Mouse (Mus musculus): Measurements from ENCODE around the gene Egfl7. TPM values are rescaled to one million over a fixed set of nuclear protein-coding genes. Genes with fewer than 3 reads are reported as not detected.
A peak's percentile ranks its signal among the peaks of the same experiment; 100 is the strongest.

The Egfl7 gene
- polyA plus RNA-seq, 1 experiment from 2014 or later, result 55.1 TPM

DNA sequence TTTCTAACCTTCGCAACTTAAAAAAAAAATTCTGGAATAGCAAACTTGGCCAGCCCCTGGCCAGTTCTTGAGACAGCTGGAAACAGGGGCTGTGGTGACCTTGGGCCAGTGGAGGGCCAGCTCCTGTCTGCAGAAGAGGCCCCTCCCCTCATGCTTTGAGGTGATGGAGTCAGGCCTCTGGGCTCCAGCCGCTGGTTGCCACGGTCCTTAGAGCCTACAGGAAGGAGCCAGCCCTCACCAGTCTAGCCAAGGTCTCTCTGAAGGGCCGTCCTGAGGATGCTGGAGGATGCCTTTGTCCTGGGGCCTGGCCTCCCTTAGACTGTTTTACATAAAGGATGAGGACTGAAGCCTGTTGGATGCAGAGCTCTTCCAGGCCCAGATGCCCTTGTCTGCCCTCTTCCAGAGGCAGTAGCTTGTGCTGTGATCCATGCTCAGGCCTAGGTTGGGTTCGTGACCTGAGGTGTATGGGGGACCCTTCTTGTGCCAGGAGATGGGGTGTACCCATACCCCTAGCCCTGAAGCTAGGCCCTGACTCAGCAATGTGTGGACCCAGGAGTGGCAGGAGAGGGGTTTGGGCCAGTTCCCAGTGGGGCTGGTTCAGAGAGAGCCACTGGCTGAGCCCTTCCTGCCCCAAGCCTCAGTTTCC lies 49.1 kb downstream of the Egfl7 start:
- no peaks in the 10 kb centered on the region for H3K36me3 ChIP-seq (replicated peaks)
- H3K4me3 ChIP-seq (replicated peaks), result peak overlapping the region; percentile 55
- 26% methylated on average over 5 of the region's 5 CpGs for WGBS (ENCODE audit: insufficient replicate concordance)
- no peak overlapping the region for H3K9ac ChIP-seq
- ATAC-seq (ENCODE audit: insufficient read depth), result no peak
- no peaks in the 10 kb centered on the region; the same call in none of the 2 replicates for H3K4me1 ChIP-seq (replicated peaks)
- H3K9me3 ChIP-seq (replicated peaks), result no peaks in the 10 kb centered on the region
- peaks cover 34% of the 10 kb centered on the region for H3K27me3 ChIP-seq
- H3K27ac ChIP-seq (replicated peaks), result no peak overlapping the region
- peak overlapping the region; percentile 76 for H3K4me2 ChIP-seq

DNA sequence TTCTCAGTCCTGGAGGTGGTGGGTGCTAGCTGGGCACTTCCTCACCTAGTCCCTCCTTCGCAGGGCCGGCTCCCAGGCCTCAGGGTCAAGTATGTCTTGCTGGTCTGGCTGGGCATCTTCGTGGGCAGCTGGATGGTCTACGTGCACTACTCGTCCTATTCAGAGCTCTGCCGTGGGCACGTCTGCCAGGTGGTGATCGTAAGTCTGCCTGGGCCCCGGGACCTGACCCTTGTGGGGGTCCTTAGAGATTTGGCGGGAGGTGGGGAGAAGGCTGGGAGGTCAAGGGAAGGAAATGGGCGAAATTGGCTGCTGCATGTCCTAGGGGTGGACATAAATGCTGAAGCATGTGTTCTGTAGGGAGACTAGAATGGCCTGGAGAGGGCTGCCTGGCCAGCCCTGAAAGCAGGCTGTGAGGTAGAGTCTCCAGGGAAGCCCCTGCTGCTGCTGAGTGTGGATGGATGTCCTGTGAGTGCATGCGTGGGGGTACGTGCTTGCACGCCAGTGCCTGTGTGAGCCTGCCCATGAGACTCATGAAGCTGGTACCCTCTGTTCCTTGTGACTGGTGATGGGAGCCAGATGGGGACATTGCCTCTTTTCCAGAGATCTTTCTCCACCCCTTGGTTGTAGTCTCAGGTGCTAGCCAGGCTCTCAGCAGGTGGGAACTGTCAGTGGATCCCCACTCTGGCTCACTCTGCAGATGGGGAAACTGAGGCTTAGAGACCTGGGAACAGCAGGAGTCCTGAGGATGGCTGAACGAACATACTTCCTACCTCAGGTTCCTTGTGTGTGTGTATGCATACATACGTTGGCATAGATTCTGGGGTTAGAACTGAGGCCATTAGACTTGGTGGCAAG lies 53.0 kb downstream of the Egfl7 start:
- H3K27ac ChIP-seq (replicated peaks), result no peak overlapping the region
- H3K4me2 ChIP-seq, result no peak overlapping the region
- H3K4me1 ChIP-seq (replicated peaks), result peaks cover 15% of the 10 kb centered on the region
- peaks cover 36% of the 10 kb centered on the region for H3K36me3 ChIP-seq (replicated peaks)
- H3K9ac ChIP-seq, result no peak overlapping the region
- H3K27me3 ChIP-seq, result peaks cover 21% of the 10 kb centered on the region
- H3K9me3 ChIP-seq (replicated peaks), result no peaks in the 10 kb centered on the region
- 70% methylated on average over 16 of the region's 16 CpGs for WGBS (ENCODE audit: insufficient replicate concordance)
- H3K4me3 ChIP-seq (replicated peaks), result no peak overlapping the region
- ATAC-seq (ENCODE audit: insufficient read depth), result no peak

DNA sequence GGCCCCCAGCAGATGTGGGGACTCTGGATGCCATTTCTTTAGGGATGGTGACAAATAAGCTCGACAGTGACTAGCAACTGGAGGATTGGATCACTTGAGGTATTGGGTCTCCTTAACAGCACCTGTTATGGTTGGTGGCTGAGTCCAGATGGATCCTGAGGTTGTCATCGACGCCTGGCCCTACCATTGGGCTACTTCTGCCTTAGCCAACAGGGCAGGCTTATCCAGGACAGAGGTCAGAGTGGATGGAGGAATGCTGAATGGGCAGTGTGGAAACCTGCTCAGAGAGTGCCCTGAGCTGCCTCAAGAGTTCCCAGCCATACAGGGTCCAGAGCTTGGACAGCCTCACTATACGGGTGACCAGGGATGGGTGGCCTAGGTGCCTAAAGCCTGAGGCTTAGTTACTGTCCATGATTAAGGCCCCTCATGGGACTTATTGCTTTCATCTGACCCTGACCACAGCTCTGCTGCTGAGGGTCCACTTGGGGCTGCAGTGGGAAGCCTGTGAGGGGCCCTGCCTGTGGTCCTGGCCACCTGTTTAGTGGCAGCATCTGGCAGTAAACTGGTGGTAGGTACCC lies 54.2 kb downstream of the Egfl7 start:
- Histone ChIP-seq H3K9ac (no peak overlapping the region), H3K9me3 (replicated peaks) (no peaks in the 10 kb centered on the region), H3K4me2 (no peak overlapping the region), H3K27ac (replicated peaks) (no peak overlapping the region), H3K27me3 (peaks cover 8% of the 10 kb centered on the region), H3K4me3 (replicated peaks) (no peak overlapping the region), H3K4me1 (replicated peaks) (peaks cover 28% of the 10 kb centered on the region), H3K36me3 (replicated peaks) (peaks cover 46% of the 10 kb centered on the region)
- WGBS (ENCODE audit: insufficient replicate concordance), result 46% methylated on average over 4 of the region's 4 CpGs
- no peak for ATAC-seq (ENCODE audit: insufficient read depth)

DNA sequence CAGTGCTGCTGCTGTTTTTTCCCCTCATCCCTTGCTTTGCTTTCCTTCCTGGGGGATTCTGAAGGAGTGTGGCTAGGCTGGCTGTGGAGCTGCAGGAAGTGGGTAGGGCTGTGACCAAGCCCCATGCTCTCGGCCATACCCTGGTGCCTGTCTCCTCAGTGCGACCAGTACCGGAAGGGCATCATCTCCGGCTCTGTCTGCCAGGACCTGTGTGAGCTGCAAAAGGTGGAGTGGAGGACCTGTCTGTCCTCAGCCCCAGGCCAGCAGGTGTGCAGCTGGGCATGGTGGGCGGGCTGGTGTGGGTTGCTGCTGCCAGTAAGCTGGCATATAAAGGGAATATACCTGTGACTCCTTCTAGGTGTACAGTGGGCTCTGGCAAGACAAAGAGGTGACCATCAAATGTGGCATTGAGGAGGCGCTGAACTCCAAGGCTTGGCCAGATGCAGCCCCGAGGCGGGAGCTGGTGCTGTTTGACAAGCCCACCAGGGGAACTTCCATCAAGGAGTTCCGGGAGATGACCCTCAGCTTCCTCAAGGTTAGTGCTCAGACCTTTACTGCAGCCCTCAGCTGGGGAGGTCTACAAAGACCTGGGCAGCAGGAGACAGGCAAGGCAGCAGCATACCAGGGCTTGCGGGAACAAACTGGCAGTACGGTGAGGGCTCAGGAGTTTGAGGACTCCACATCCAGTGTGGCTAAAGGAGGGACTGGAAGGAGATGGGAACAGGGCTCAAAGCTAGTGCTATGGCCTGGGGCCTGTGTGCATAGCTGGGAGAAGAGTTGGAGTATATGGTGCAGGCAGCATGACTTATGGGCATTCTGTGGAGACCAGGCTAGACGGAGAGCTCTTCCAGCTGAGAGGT lies 55.0 kb downstream of the Egfl7 start:
- H3K27ac ChIP-seq (replicated peaks), result no peak overlapping the region
- H3K27me3 ChIP-seq, result peaks cover under 1% of the 10 kb centered on the region; the same call in 1 of the 2 replicates
- H3K9ac ChIP-seq, result no peak overlapping the region
- ATAC-seq (ENCODE audit: insufficient read depth), result no peak
- H3K9me3 ChIP-seq (replicated peaks), result no peaks in the 10 kb centered on the region
- H3K4me2 ChIP-seq, result no peak overlapping the region
- WGBS (ENCODE audit: insufficient replicate concordance), result 43% methylated on average over 12 of the region's 12 CpGs
- H3K4me3 ChIP-seq (replicated peaks), result no peak overlapping the region
- H3K36me3 ChIP-seq (replicated peaks), result peaks cover 46% of the 10 kb centered on the region
- H3K4me1 ChIP-seq (replicated peaks), result peaks cover 33% of the 10 kb centered on the region

- Histone ChIP-seq H3K9ac (no peak overlapping the region), H3K27ac (replicated peaks) (no peak overlapping the region), H3K9me3 (replicated peaks) (no peaks in the 10 kb centered on the region), H3K36me3 (replicated peaks) (peaks cover 46% of the 10 kb centered on the region), H3K4me2 (no peak overlapping the region), H3K4me1 (replicated peaks) (peaks cover 38% of the 10 kb centered on the region), H3K4me3 (replicated peaks) (no peak overlapping the region), H3K27me3 (no peaks in the 10 kb centered on the region)
- no peak for ATAC-seq (ENCODE audit: insufficient read depth)
- 60% methylated on average over 21 of the region's 21 CpGs for WGBS (ENCODE audit: insufficient replicate concordance)
Measured at GRCm38 (mm10) chr2:26635489-26636324, 55.9 kb downstream of the Egfl7 start.

- H3K36me3 ChIP-seq (replicated peaks), result peaks cover 46% of the 10 kb centered on the region
- ATAC-seq (ENCODE audit: insufficient read depth), result no peak
Measured at GRCm38 (mm10) chr2:26636325-26636635, 56.5 kb downstream of the Egfl7 start.

DNA sequence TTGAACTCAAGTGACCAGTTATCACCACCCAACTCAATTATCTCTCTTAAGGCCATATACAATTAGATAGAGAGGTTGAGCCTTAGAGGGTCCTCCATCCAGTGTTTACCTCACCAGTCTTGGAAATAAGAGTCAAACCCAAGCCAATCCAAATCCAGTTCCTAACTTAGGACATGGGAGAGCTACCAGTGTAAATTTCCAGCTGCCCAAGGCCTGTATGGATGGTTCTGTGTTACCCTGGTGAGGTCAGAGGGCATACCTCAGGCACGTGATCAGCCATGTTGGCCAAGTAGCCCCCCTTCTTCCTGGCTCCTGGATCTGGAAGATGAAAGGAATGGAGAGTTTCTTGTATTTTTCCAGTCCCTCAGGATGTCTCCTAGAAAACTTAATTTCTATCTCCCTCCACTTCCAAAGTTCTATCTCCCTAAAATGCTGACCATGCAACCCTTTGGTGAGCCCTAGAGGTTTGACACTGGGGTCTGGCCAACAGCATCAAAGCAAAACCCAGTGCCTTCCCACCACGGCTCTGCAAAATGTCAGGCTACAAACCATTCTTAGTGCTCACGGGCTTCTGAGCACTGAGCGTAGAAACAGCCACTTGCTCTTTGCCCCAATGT lies 57.6 kb downstream of the Egfl7 start:
- ATAC-seq (ENCODE audit: insufficient read depth), result no peak
- Histone ChIP-seq H3K27ac (replicated peaks) (no peak overlapping the region), H3K4me1 (replicated peaks) (peaks cover 41% of the 10 kb centered on the region), H3K9ac (no peak overlapping the region), H3K27me3 (no peaks in the 10 kb centered on the region), H3K4me3 (replicated peaks) (no peak overlapping the region), H3K9me3 (replicated peaks) (no peaks in the 10 kb centered on the region), H3K4me2 (peak overlapping the region; percentile 83; the same call in 1 of the 2 replicates), H3K36me3 (replicated peaks) (peaks cover 46% of the 10 kb centered on the region)
- WGBS (ENCODE audit: insufficient replicate concordance), result 65% methylated on average over 4 of the region's 4 CpGs

More at GRCm38 (mm10) chr2:26636325-26636635, 56.5 kb downstream of the Egfl7 start:
- no peak overlapping the region for H3K27ac ChIP-seq (replicated peaks)
- WGBS (ENCODE audit: insufficient replicate concordance), result 47% methylated on average over 2 of the region's 2 CpGs
- no peaks in the 10 kb centered on the region for H3K27me3 ChIP-seq
- no peak overlapping the region for H3K4me3 ChIP-seq (replicated peaks)
- H3K4me1 ChIP-seq (replicated peaks), result peaks cover 41% of the 10 kb centered on the region
- H3K9ac ChIP-seq, result no peak overlapping the region
- no peak overlapping the region for H3K4me2 ChIP-seq
- no peaks in the 10 kb centered on the region for H3K9me3 ChIP-seq (replicated peaks)

- WGBS (ENCODE audit: insufficient replicate concordance), result 46% methylated on average over 5 of the region's 5 CpGs
- Histone ChIP-seq H3K36me3 (replicated peaks) (peaks cover 46% of the 10 kb centered on the region), H3K9ac (peak overlapping the region; percentile 75; the same call in 1 of the 2 replicates), H3K4me2 (peak overlapping the region; percentile 83), H3K27me3 (no peaks in the 10 kb centered on the region), H3K4me1 (replicated peaks) (peaks cover 41% of the 10 kb centered on the region), H3K4me3 (replicated peaks) (peak overlapping the region; percentile 76), H3K27ac (replicated peaks) (no peak overlapping the region), H3K9me3 (replicated peaks) (no peaks in the 10 kb centered on the region)
- ATAC-seq (ENCODE audit: insufficient read depth), result no peak
Measured at GRCm38 (mm10) chr2:26638039-26638438, 58.2 kb downstream of the Egfl7 start.

DNA sequence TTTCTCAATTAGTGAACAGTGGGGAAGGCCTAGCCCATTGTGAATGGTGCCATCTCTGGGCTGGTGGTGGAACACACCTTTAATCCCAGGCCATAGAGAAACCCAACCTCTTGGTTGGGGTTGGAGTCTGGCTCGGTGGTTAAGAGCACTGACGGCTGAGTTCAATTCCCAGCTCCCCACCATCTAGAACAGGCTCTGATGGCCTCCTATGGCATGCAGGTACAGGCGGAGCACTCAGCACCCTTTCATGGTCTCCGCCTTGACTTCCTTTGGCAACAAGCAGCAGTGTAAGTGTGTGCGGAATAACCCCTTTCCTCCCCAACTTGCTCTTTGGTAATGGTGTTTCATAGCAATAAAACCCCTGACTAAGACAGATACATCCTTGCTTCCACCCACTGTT lies 58.8 kb downstream of the Egfl7 start:
- ATAC-seq (ENCODE audit: insufficient read depth), result no peak
- Histone ChIP-seq H3K36me3 (replicated peaks) (peaks cover 46% of the 10 kb centered on the region), H3K9ac (peak overlapping the region; percentile 75), H3K9me3 (replicated peaks) (no peaks in the 10 kb centered on the region), H3K27me3 (no peaks in the 10 kb centered on the region), H3K27ac (replicated peaks) (peak overlapping the region; percentile 53; the same call in 1 of the 2 replicates), H3K4me2 (peak overlapping the region; percentile 83), H3K4me1 (replicated peaks) (peaks cover 41% of the 10 kb centered on the region), H3K4me3 (replicated peaks) (peak overlapping the region; percentile 76)
- 27% methylated on average over 5 of the region's 5 CpGs for WGBS (ENCODE audit: insufficient replicate concordance)

DNA sequence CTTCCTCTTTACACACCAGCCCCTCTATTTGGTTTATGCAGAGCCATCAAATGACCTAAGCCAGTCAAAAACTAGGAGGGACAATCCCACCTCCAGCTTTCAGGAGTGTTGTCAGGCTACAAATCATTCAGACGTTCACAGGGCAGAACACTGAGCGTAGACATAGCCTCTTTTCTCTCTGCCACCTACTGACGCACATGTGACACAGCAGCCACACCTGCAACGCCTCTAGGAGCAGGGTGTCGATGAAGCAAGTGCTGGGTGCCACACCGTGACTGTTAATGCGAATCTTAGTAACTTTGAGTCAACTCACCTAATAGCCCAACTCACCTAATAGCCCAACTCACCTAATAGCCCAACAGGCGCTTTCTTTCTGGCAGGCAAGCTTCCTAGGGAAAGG lies 59.3 kb downstream of the Egfl7 start:
- Histone ChIP-seq H3K4me3 (replicated peaks) (peak overlapping the region; percentile 76), H3K27me3 (no peaks in the 10 kb centered on the region), H3K9me3 (replicated peaks) (no peaks in the 10 kb centered on the region), H3K27ac (replicated peaks) (peak overlapping the region; percentile 53; the same call in 1 of the 2 replicates), H3K4me1 (replicated peaks) (peaks cover 41% of the 10 kb centered on the region), H3K36me3 (replicated peaks) (peaks cover 46% of the 10 kb centered on the region), H3K4me2 (peak overlapping the region; percentile 83), H3K9ac (peak overlapping the region; percentile 75)
- WGBS (ENCODE audit: insufficient replicate concordance), result 2% methylated on average over 8 of the region's 8 CpGs
- peak; percentile 39; the same call in 1 of the 2 replicates for ATAC-seq (ENCODE audit: insufficient read depth)
